Mouse (Mus musculus) retina, postnatal 1 day (tissue): ENCODE data around the gene Ddx59.

ENCODE experiments used
- DNase-seq: peaks from one replicate; pipeline ENCODE4 v3.0.0-alpha.2; 2012

The Ddx59 gene

DNA sequence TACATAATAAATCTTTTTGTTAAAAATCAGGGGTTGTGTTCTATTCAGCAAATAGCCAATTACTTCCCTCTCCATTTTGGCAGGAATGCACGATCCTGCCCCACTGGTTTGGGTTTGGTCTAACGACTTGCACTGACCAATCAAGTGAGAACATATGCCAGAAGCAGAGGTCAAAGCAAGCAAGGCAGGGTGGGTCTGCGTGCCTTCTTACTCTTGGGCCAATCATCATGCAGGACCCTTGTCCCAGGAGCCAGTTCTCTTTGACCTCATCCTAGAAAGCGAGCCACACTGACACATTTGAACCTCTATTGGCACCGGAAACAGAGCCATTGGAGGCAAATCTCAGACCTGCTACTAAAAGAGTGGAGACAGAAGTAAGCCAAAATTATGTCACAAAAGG, 35.1 kb downstream of the Ddx59 start:
- DNase-seq = no peak

DNA sequence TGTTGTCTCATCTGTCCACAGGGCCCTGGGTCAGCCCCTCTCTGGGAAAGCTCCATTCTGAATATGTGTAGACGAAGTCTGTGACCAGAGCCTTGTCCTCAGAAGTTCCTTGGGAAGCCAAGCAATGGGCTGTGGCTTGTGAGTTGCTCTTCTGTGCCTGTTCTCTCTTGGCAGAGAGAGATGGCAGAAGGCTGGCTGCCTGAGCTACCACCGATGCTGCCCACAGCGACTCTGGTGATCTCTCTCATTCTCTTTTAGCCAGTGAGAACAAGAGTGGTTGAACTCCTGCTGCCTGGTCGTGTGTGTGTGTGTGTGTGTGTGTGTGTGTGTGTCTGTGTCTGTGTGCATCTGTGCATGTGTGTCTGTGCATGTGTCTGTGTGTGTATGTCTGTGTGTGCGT, 37.4 kb downstream of the Ddx59 start:
- DNase-seq = no peak

DNA sequence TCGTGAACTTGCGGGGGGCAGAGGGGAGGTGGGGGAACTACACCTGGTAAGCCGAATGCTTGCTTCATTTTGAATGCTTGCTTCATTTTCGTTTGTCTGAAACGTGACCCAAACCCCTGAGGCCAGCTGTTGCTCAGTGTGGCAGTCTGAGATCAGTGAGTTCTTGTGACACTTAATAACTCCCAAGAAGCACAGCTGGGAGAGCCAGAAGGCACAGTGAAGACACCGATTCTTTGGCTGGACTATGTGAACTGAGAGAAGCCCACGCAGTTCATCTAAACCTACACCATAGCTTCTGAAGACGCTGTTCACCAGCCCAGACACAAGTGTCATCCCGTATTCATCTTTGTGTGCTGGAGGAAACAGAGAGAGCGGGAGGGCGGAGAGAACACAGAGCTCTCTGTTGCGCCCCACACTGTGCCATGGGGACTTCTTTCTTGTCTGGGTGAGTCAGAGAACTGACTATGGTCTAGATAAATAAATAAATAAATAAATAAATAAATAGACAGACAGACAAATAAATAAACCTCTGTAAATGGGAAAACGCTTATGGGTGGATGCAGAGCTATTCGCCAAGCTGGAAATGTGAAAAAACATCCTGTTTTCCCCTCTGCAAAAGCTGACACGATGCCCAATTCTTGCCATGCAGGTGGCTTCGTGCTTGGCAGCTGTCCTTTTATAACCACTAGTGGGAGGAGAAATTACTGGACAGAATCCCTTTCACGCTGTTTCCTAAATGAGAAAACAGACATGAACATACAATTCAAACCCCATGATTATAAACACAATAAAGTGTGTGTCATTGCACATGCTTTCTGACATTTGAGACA, 40.9 kb downstream of the Ddx59 start:
- DNase-seq = no peak

DNA sequence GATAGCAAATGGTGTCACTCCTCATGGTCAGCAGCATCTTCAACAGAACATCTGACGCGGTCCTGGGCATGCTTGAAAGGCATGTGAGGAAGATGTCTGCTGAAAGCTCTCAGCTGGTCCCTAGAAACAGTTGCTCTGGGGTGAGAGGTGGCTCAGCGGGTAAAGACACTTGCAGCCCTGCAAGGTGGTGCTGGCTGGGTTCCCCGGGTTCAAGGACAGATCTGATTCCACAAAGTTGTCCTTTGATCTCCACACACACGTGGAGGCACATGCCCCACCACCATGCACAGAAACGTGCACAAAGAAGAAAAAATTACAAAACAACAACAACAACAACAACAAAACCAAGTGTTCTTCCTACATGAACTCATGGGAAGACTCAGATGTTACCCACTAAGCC, 41.7 kb downstream of the Ddx59 start:
- no peak for DNase-seq

DNA sequence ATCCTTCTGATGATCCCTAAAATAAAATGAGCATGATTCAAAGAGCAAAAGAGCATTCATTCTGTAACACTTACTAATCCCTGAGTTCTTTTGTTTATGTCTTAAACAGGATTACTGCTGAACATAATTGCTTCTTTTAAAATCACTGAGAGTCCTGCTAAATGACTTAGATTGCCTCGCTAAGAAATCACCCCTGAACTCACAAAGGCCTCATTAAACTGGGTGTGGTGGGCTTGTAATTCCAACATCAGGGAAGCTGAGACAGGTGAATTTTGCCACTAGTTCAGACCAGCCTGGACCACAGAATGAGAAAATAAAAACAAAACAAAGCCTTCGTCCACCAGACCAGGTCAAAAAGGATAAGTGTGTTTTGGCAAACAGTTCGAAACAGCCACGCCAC, 42.3 kb downstream of the Ddx59 start:
- no peak for DNase-seq

DNA sequence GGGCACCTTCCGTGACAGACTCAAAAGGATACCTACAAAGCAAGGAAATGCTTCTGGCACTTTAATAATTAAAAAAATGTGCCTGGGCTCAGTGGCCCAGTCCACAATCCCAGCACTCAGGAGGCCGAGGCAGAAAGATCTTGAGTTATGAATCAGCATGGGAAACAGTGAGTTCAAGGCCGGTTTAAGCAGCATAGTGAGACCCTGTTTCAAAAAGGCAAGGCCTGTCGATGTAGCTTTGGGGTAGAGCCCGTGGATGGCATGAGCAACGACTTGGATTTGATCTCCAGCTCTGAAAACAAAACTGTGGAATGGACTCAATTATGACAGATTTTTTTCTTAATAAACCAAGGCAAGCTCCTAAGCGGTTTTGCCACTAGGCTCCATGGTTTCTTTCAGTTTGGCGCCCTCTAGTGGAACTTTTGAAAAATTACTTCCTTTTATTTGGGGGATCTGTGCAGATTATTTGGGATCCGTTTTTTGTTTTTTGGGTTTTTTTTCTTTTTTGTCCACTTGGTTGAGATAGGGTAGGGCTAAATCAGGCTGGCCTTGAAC, 43.7 kb downstream of the Ddx59 start:
- peak; percentile 83 for DNase-seq

DNA sequence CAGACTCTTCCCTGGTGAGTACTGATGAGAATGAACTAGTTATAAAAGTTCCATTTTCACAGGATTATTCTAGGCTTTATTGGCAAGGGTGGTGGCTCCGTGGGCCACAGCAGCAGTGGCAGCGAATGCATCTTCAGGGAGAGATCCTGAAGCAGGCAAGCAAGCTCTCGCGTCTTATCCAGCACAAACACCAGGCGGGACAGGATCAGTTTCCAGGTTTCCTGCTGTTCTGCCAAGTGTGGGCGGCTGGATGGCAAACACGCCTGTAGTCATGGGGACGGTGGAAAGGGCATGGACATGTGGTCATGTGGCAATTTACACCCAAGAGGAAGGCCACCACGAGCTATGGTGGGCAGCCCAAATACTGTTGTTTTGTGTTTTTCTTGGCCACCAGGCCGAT, 47.4 kb downstream of the Ddx59 start:
- DNase-seq = no peak

DNA sequence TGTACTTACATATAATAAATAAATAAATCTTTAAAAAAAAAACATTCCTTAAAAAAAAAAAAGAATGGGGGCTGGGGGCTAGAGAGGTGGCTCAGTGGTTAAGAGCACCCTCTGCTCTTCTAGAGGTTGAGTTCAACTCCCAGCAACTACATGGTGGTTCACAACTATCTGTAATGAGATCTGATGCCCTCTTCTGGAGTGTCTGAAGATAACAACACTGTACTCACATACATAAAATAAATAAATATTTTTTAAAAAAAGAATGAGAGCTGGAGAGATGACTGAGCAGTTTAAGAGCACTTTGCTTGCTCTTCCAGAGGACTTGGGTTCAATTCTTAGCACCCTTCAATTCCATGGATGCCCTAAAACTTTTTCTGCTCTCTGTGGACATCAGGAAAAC, 50.1 kb downstream of the Ddx59 start:
- no peak for DNase-seq

DNA sequence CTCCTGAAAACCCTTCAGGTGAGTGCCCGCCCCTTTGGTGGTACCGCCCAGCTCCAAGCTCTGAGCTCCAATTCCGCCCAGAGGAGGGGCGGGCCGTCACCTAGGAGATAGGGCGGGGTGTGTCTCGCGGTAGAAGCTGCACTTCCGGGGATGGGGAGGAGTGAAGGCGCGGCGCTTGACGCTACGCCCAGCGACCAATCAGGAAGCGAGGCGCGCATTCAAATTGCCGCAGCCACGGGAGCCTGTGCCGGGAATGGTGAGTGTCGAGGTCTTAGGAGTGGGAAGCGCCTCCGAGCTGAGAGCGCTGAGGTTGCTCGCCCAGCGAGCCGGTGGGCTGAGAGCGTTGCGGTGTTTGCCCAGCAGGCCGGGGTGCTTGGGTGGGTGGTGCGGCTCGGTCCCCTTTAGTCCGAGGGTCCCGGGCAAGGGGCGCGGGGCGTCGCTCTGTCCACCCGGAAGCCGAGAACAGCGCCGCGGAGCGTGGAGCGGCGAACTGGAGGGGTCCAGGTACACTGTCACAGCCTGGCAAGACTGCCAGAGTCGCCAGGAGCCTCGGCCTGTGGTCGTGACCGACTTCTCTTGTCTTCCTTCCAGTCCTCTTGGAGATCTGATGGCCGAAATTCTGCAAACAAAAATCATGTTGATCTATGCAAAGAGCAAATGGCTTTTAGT, 51.2 kb downstream of the Ddx59 start, which contains the start of gene Kif14:
Kif14 (plus strand) TSS at position 201 of the 669 bp plus-strand sequence.
- DNase-seq = peak; percentile 97

DNA sequence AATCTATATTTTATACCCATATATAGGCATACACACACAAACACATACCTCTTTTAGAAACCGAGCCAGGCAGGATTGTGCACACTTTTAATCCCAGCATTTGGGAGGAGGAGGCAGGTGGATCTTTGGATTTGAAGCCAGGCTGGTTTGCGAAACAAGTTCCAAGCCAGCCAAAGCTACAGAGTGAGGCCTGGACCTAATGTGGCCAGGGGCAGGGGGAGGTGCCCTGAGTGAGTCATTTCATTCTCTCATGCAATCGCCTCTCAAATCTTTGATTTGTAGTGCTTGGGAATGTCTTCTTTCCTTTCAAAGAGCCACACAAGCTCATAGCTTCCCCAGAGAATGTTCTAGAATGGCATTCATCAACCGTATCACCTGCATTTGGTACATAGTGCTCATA, 54.3 kb downstream of the Ddx59 start:
- DNase-seq = no peak

DNA sequence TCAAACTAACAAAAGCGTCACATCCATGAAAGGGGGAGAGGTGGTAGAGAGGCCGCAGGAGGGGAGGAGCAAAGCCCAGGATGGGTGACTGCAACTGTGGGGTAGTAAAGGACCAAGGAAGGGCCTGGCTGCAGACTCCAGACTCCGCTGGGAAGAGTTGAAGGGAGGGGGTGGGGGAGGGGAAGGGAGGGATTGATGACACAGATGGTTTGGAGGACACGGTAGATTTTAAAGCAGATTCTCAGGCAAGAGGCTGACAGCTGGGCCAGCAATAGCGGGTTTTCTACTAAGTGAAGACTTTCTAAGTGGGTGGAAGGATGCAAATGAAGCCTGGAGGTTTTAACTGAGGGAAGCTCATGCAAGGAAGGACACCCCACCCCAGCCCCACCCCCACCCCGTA, 55.4 kb downstream of the Ddx59 start:
- peak; percentile 29 for DNase-seq
